Mouse (Mus musculus) testis, postnatal 10 days (tissue): Measurements from ENCODE around the gene Scn8a.

Experiments used
- DNase-seq: peaks from one replicate; pipeline ENCODE4 v3.0.0; 2021; ENCODE audit warnings: low spot score

The Scn8a gene

DNA sequence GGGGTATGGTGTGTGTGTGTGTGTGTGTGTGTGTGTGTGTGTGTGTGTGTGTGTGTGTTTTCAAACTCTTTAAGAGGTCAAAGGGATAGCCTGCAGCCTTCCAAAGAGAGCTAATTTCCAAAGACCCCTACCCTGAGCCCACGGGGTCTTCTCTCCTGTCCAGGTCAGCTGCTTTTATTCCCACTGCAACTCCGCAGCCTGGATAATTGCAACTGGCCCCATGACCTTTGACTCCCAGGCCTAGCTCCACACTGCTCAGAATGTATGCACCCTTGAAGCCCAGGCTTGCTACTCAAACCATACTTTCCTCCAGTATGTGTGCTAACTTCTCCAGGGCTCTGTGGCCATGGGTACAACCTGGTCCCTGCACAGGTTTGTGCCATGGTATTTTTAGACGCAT, 225.7 kb downstream of the Scn8a start:
- DNase-seq = no peak
